Mouse (Mus musculus): ENCODE data around the gene Diras2.

- TF ChIP-seq CTCF (IDR thresholded peaks at IDR 0.05; ENCODE audit: low read depth, low read length) (no peak), GATA1 (IDR thresholded peaks at IDR 0.05; ENCODE audit: borderline replicate concordance, low read length) (no peak), POLR2AphosphoS5 (IDR thresholded peaks at IDR 0.05; ENCODE audit: insufficient replicate concordance, low read depth, low read length) (no peak), TAL1 (conservative IDR thresholded peaks at IDR 0.05; ENCODE audit: low read depth, low read length) (no peak)
Observed at GRCm38 (mm10) chr13:52528281-52528680, 2.8 kb downstream of the Diras2 start.
